Mouse (Mus musculus): ENCODE results near the gene Zfand3.
A peak's percentile ranks its signal among the peaks of the same experiment; 100 is the strongest.

Zfand3 gene

DNA sequence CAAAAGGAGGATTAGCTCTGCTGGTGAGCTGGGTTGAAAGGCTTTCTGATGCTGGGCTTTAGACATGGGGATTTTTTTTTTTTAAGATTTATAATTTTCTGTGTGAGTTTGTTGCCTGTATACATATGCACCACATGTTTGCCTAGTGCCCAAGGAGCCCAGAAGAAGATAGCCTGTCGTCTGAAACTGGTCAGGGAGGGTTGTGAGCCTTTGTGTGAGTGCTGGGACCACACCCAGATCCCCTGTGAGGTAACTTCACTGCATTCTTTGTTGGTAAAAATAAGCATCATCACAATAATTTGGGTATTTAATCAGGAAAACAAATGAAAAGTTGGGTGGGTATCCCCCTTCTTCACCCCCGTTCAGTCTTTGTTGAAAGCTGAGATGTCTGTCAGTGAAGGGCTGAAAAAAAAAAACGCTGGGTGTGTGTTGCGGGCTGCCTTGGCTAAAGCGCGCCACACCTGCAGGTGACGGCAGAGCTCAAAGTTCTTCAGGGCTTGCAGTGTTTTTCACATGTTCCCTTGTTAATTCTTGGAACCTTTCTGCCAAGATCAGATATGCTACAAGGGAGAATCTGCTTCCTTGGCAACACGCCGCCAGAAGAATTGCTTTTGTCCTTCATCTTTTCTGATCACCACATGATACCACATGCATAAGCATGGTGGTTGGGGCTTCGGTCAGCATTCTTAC is 154.0 kb downstream of the Zfand3 start:
- no peak for DNase-seq

- no peak for DNase-seq
Measured at GRCm38 (mm10) chr17:30159341-30159740, 154.8 kb downstream of the Zfand3 start.

DNA sequence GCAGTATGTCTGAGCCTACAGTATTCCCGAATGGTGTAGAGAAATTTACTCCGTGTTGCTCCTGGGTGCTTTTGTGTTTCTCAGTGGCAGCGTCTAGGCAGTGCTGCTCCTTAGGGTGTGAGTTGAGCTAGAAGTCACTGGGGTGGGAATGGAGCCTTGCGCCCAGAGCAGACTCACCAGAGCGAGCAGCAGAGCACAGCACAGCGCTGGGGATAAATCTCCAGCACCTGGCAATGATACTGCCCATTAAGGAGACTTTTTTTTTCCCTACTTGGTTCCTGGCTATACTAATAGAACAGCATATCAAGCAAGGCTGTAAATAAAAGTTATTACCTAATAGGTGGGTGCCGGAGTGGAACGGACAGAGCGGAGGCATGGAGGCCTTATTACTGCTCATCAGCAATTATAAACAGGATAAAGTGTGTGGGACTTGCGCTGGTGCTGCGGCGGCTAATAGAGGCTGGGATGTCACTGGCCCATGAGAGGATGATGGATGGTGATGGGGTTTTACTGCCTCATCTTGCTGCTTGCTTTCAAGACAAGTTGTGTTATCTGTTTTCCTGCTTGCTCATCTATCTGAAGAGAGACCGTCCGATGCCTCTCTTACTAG is 156.4 kb downstream of the Zfand3 start:
- no peak for DNase-seq

DNA sequence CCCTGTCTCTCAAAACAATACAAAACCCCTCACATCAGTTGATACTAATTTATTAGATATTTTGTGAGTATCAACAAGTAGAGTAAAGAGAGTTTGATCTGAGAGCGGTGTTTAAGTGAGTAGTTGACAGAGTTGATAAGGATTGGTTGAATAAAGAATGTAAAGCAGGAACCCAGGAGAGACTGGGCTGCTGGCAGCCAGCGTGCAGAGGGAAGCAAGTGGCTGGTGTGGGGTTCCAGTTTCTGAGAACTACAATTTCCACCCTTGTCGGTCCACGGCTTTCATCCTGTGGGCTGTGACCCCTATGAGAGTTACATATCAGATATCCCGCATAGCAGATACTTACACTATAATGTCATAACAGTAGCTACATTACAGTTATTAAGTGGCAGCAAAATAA is 158.4 kb downstream of the Zfand3 start:
- no peak for DNase-seq

GRCm38 (mm10) chr17:30163793-30164192 is 159.3 kb downstream of the Zfand3 start:
- no peak for DNase-seq

DNA sequence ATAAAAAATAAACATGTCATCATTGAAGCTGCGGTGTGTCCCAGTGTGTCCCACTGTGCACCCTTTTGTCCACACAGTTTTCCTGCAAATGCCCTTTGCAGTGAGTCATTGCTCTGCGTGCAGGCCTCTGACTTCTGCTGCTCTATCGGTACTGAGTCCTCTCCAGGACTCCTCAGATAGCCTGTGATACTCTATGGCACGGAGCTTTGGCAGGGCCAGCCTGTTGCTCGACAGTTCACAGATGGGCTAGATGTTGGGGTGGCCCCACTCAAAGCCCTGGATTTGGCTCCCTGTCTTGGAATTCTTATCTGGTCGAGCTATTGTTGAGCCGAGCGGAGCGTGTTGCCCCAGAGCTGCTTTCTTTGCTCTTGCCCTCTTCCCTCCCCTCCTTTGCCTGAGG is 160.3 kb downstream of the Zfand3 start:
- no peak for DNase-seq

DNA sequence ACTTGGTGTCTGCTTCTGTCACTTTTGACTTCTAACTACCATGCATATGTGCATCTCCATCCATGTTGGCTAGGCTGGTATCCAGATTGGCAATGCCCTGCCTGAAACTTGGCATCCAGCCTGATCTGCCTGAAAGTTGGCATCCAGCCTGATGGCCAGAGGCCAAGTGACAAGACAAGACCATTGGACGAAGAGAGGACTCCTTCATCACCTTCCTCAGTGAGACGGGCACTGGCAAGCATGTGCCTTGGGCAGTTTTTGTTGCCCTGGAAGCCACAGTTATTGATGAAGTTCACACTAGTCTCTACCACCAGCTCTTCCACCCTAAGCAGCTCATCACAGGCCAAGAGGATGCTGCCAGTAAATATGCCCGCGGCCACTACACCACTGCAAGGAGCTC is 172.9 kb downstream of the Zfand3 start:
- peak; percentile 81 for DNase-seq

GRCm38 (mm10) chr17:30178402-30178801 is 173.9 kb downstream of the Zfand3 start:
- DNase-seq, result peak; percentile 79

- no peak for DNase-seq
Measured at GRCm38 (mm10) chr17:30180197-30180596, 175.7 kb downstream of the Zfand3 start.

DNA sequence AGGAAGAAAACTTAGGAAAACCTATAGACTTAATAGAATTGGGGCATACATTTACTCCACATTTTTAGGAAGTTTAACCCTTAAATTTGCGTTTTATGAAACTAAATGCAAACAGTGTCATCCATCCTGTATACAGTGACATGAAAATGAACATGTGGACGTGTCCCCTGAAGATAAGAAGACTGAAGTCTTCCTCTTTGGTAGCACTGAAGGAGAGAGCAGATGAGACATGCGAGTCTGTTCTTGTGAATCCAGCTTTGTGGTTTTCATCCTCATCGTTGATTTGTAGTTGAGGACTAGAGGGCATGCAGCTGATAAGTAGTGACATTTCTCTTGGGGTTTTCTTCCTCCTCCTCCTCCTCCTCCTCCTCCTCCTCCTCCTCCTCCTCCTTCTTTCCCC is 177.0 kb downstream of the Zfand3 start:
- DNase-seq, result no peak

GRCm38 (mm10) chr17:30182063-30182462 is 177.5 kb downstream of the Zfand3 start:
- no peak for DNase-seq

GRCm38 (mm10) chr17:30183561-30183960 is 179.0 kb downstream of the Zfand3 start:
- DNase-seq, result no peak

- DNase-seq, result no peak
Measured at GRCm38 (mm10) chr17:30187154-30187553, 182.6 kb downstream of the Zfand3 start.

GRCm38 (mm10) chr17:30187581-30187980 is 183.0 kb downstream of the Zfand3 start:
- DNase-seq, result no peak

DNA sequence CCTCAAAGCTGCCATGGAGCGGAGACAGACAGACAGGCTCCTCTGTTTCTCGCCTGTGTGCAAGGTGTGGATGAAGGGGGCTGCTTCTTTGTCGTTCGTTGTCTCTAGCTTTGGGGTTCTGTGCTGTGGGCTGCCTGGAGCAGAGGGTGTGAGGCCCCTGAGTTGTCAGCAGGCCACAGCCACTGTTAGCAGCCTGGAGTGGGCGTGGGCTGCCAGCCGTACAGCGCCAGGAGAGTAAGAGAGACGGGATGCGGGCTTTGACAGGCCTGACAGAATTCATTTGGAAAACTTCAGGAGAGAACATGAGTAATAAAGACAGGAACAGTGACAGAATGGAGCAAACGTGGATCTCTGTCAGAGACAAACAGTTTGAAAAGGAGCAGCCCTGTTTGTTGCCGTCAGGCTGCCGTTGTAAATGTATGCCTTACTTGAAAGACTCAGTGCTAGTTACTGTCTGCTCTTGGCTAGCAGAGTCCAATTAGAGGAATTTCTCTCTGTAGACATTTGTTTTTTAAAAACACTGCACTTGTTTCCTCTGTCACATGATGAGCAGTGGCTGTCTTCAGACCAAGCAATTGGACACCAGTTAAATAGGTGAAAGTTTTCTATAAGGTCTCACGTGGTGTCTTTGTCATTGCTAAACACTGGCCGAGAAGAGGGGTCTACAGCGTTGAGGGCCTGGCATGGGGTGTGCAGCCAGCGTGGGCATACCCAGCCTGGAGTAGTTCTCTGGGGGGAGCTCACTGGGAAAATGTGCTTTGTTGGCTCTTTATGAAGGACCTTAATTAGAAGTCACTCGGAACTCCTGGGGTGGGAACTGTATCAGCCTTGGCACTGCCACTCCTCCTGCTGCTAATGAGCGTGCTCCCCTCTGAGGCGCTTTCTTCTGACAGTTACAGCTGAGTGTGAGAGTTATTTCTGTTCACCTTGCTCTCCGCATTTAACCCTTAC is 183.8 kb downstream of the Zfand3 start:
- no peak for DNase-seq

- DNase-seq, result no peak
Measured at GRCm38 (mm10) chr17:30191097-30191640, 186.6 kb downstream of the Zfand3 start.

- DNase-seq, result no peak
Measured at GRCm38 (mm10) chr17:30192416-30193005, 188.0 kb downstream of the Zfand3 start.

DNA sequence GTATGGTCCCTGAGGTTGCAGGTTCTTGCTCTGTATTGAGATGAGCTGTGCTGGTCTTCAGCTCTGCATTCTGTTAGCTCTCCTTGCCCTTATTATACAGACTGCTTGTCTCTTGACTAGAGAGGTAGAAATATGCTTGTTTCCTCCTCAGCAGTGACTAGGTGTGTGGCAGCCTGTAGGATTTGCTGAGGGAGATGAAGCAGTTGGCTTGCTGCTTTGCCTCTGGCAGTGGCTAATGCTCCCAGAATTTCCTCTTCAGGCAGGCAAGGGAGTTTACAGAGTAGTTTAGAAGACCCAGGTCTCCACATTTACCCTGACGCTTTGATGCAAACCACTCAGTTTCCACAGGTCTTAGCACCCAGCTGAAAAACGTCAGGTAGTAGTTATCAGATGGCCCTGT is 189.1 kb downstream of the Zfand3 start:
- no peak for DNase-seq

- DNase-seq, result no peak
Measured at GRCm38 (mm10) chr17:30194091-30194490, 189.6 kb downstream of the Zfand3 start.

GRCm38 (mm10) chr17:30194629-30195445 is 190.3 kb downstream of the Zfand3 start:
- no peak for DNase-seq

DNA sequence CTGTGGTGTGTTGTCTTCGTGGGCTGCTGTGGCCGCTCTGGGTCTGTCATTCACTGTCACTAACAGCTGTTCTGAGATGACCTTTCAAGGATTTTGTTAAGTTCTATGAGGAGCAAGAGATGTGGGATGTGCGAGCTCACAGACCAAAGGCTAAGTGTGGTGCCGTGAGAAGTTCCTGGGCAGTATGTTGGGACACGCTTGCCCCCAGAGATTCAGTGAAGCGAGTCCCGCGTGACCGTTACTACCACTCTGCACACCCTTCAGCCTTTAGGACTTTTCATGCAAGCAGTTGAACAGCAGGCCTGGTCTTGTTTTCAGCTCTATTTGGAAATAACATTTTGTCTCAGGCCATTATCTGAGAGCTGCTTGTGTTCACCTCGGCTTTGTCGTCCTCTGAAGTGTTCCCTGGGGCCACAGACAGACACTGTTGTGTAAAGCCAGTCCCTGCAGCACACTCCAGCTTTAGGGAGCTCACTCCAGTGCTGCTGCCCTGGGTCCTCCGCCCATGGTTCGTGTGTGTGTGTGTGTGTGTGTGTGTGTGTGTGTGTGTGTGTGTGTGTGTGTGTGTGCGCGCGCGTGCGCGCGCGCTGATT is 191.2 kb downstream of the Zfand3 start:
- no peak for DNase-seq

Data from kidney, postnatal 14 days (tissue).